Mouse (Mus musculus) ES-Bruce4 (cell line): ENCODE data around the gene Clip1.

ENCODE experiments used
- CTCF ChIP-seq: IDR thresholded peaks from one replicate; pipeline ENCODE4 v1.8.1; 2011; ENCODE audit warnings: low read depth, low read length
- EP300 ChIP-seq: IDR thresholded peaks from 2 replicates; pipeline ENCODE4 v1.6.1; 2011; ENCODE audit warnings: low read depth, low read length; ENCODE audit not compliant: insufficient read depth
- POLR2A ChIP-seq: IDR thresholded peaks from one replicate; pipeline ENCODE4 v1.8.1; 2011; ENCODE audit warnings: low read length; ENCODE audit not compliant: insufficient read depth

GRCm38 (mm10) chr5:123573362-123573761 is 111.1 kb downstream of the Clip1 start:
- TF ChIP-seq CTCF (no peak), POLR2A (no peak), EP300 (no peak)
